Mouse (Mus musculus): ENCODE results near the gene Rab8b.
"Not testable (repeated sequence)": the region's sequence is repeated elsewhere in the genome, so short reads cannot be mapped to it uniquely, and the experiment has no call there.

Rab8b gene

GRCm38 (mm10) chr9:66887960-66888610 is 31.4 kb downstream of the Rab8b start:
- DNase-seq (ENCODE audit: extremely low read depth, low read depth) = no peak

- no peak for DNase-seq (ENCODE audit: extremely low read depth, low read depth)
Observed at GRCm38 (mm10) chr9:66887301-66887902, 32.1 kb downstream of the Rab8b start.

- DNase-seq (ENCODE audit: extremely low read depth, low read depth) = no peak
Observed at GRCm38 (mm10) chr9:66886818-66887217, 32.7 kb downstream of the Rab8b start.

- no peak for DNase-seq (ENCODE audit: extremely low read depth, low read depth)
Observed at GRCm38 (mm10) chr9:66886366-66886765, 33.1 kb downstream of the Rab8b start.

GRCm38 (mm10) chr9:66884609-66885008 is 34.9 kb downstream of the Rab8b start:
- no peak for DNase-seq (ENCODE audit: extremely low read depth, low read depth)

GRCm38 (mm10) chr9:66883500-66883899 is 36.0 kb downstream of the Rab8b start:
- DNase-seq (ENCODE audit: extremely low read depth, low read depth) = no peak

- no peak for DNase-seq (ENCODE audit: extremely low read depth, low read depth)
Observed at GRCm38 (mm10) chr9:66882406-66882821, 37.1 kb downstream of the Rab8b start.

- DNase-seq (ENCODE audit: extremely low read depth, low read depth) = no peak
Observed at GRCm38 (mm10) chr9:66881858-66882257, 37.6 kb downstream of the Rab8b start.

- DNase-seq (ENCODE audit: extremely low read depth, low read depth) = no peak
Observed at GRCm38 (mm10) chr9:66880752-66881151, 38.7 kb downstream of the Rab8b start.

GRCm38 (mm10) chr9:66879486-66879885 is 40.0 kb downstream of the Rab8b start:
- DNase-seq (ENCODE audit: extremely low read depth, low read depth) = no peak

GRCm38 (mm10) chr9:66878899-66879298 is 40.6 kb downstream of the Rab8b start:
- no peak for DNase-seq (ENCODE audit: extremely low read depth, low read depth)

GRCm38 (mm10) chr9:66876577-66876976 is 42.9 kb downstream of the Rab8b start:
- no peak for DNase-seq (ENCODE audit: extremely low read depth, low read depth)

GRCm38 (mm10) chr9:66874297-66874696 is 45.2 kb downstream of the Rab8b start:
- no peak for DNase-seq (ENCODE audit: extremely low read depth, low read depth)

- no peak for DNase-seq (ENCODE audit: extremely low read depth, low read depth)
Observed at GRCm38 (mm10) chr9:66873531-66873930, 46.0 kb downstream of the Rab8b start.

GRCm38 (mm10) chr9:66873009-66873408 is 46.5 kb downstream of the Rab8b start:
- DNase-seq (ENCODE audit: extremely low read depth, low read depth) = not testable (repeated sequence)

- no peak for DNase-seq (ENCODE audit: extremely low read depth, low read depth)
Observed at GRCm38 (mm10) chr9:66872015-66872727, 47.3 kb downstream of the Rab8b start.

GRCm38 (mm10) chr9:66864708-66865107 is 54.8 kb downstream of the Rab8b start:
- DNase-seq (ENCODE audit: extremely low read depth, low read depth) = no peak

GRCm38 (mm10) chr9:66863456-66863855 is 56.0 kb downstream of the Rab8b start:
- DNase-seq (ENCODE audit: extremely low read depth, low read depth) = no peak

GRCm38 (mm10) chr9:66862202-66862601 is 57.3 kb downstream of the Rab8b start:
- DNase-seq (ENCODE audit: extremely low read depth, low read depth) = no peak

GRCm38 (mm10) chr9:66861104-66861767 is 58.3 kb downstream of the Rab8b start:
- no peak for DNase-seq (ENCODE audit: extremely low read depth, low read depth)

- DNase-seq (ENCODE audit: extremely low read depth, low read depth) = no peak
Observed at GRCm38 (mm10) chr9:66859523-66859922, 60.0 kb downstream of the Rab8b start.

GRCm38 (mm10) chr9:66855865-66856264 is 63.6 kb downstream of the Rab8b start:
- no peak for DNase-seq (ENCODE audit: extremely low read depth, low read depth)

All from MEL-GATA-1-ER (cell line).